Mouse (Mus musculus) ES-E14 (cell line): ENCODE results near the gene Brf1. TPM values are rescaled to one million over a fixed set of nuclear protein-coding genes. Genes with fewer than 3 reads are reported as not detected.

Source experiments
- DNase-seq: peaks from one replicate; pipeline ENCODE4 v3.0.0-alpha.2; 2013; ENCODE audit warnings: low read depth, low spot score
- H3K27ac ChIP-seq: 2 replicates; pipeline ENCODE4 v1.5.1; 2012; ENCODE audit warnings: low read depth, mild to moderate bottlenecking, low read length, moderate library complexity, mixed read lengths; ENCODE audit not compliant: poor library complexity, insufficient read depth, severe bottlenecking
- H3K36me3 ChIP-seq: 2 replicates; pipeline ENCODE4 v1.6.1; 2012; ENCODE audit warnings: mild to moderate bottlenecking, low read length, moderate library complexity, mixed read lengths; ENCODE audit not compliant: control insufficient read depth, poor library complexity, insufficient read depth, severe bottlenecking
- H3K4me1 ChIP-seq, 2 experiments: fragments of 150-350 bp in 1 of 2; sonication (generic) in 1 of 2; 2 replicates each; pipeline ENCODE4 v1.6.1; 2012; ENCODE audit warnings: low read length in 2 of 2, mild to moderate bottlenecking in 1 of 2, mixed read lengths in 1 of 2; ENCODE audit not compliant: control insufficient read depth in 2 of 2, insufficient read depth in 2 of 2, poor library complexity in 1 of 2
- H3K4me3 ChIP-seq, 2 experiments: fragments of 150-350 bp in 1 of 2; sonication (generic) in 1 of 2; 2 replicates each; pipeline ENCODE4 v1.5.1; 2012; ENCODE audit warnings: low read length in 2 of 2, low read depth in 1 of 2, mild to moderate bottlenecking in 1 of 2, mixed read lengths in 1 of 2; ENCODE audit not compliant: insufficient read depth in 1 of 2, poor library complexity in 1 of 2, severe bottlenecking in 1 of 2
- H3K9ac ChIP-seq: 2 replicates; pipeline ENCODE4 v1.6.1; 2012; ENCODE audit warnings: low read depth, mild to moderate bottlenecking, low read length, mixed read lengths; ENCODE audit not compliant: poor library complexity, insufficient read depth, severe bottlenecking
- H3K9me3 ChIP-seq: fragments of 150-350 bp; sonication (generic); 2 replicates; pipeline ENCODE4 v1.6.1; 2012; ENCODE audit warnings: low read depth, mild to moderate bottlenecking, low read length; ENCODE audit not compliant: control insufficient read depth, insufficient read depth
- CHD2 ChIP-seq: IDR thresholded peaks from 2 replicates; pipeline ENCODE4 v1.6.1; 2014; ENCODE audit warnings: mild to moderate bottlenecking, low read depth, low read length, inconsistent platforms
- HCFC1 ChIP-seq: IDR thresholded peaks from 2 replicates; pipeline ENCODE4 v1.6.1; 2012; ENCODE audit warnings: low read length, inconsistent platforms, borderline replicate concordance; ENCODE audit not compliant: insufficient read depth
- MAFK ChIP-seq: IDR thresholded peaks from 2 replicates; pipeline ENCODE4 v1.6.1; 2014; ENCODE audit warnings: mild to moderate bottlenecking, low read depth, low read length, inconsistent platforms; ENCODE audit not compliant: insufficient read depth
- ZC3H11A ChIP-seq: IDR thresholded peaks from 2 replicates; pipeline ENCODE4 v1.6.1; 2012; ENCODE audit warnings: low read depth, mild to moderate bottlenecking, inconsistent platforms, low read length, borderline replicate concordance
- ZNF384 ChIP-seq: IDR thresholded peaks from 2 replicates; pipeline ENCODE4 v1.6.1; 2012; ENCODE audit warnings: low read depth, low read length, inconsistent platforms
- in situ Hi-C, 2 experiments: fragments of 600-800 bp; cut with MboI; formaldehyde crosslinking; loops; one replicate each; pipeline ENCODE4 v1.15.1; 2025; ENCODE audit warnings: low sequenced_read_pairs in 2 of 2, inconsistent platforms in 1 of 2; ENCODE audit not compliant: unreplicated experiment in 2 of 2
- total RNA-seq: library from RNA; depleted of rRNA; stranded (reverse); fragments of 300-350 nt; gene quantifications from 2 replicates; pipeline ENCODE4 v1.2.3, GENCODE M21; 2012; rRNA removed

Brf1 gene
- total RNA-seq, 1 experiment: 56.4 TPM

- in situ Hi-C loops: no loop called here
- Histone ChIP-seq H3K9me3 (no peaks in the 10 kb centered on the region), H3K4me3 (no peak overlapping the region), H3K4me1 (no peaks in the 10 kb centered on the region), H3K9ac (no peak overlapping the region), H3K27ac (no peak overlapping the region), H3K36me3 (peaks cover 30% of the 10 kb centered on the region; the same call in 1 of the 2 replicates)
- no peak for DNase-seq
- TF ChIP-seq MAFK (no peak), ZNF384 (no peak), CHD2 (no peak), ZC3H11A (no peak), HCFC1 (no peak)
Observed at GRCm38 (mm10) chr12:112915587-112915986, 84.9 kb downstream of the Brf1 start.

GRCm38 (mm10) chr12:112914527-112914926, 86.0 kb downstream of the Brf1 start:
- no peak for DNase-seq
- peaks cover 0 to 2% of the 10 kb centered on the region in 2 experiments; a peak in 1 of 4 replicates for H3K4me1 ChIP-seq
- in situ Hi-C loops: no loop called here
- no peak for TF ChIP-seq ZNF384
- no peak for TF ChIP-seq ZC3H11A
- no peak for TF ChIP-seq MAFK
- TF ChIP-seq CHD2: no peak
- TF ChIP-seq HCFC1: no peak
- H3K36me3 ChIP-seq: peaks cover 35% of the 10 kb centered on the region; the same call in 1 of the 2 replicates
- H3K27ac ChIP-seq: no peak overlapping the region
- no peaks in the 10 kb centered on the region for H3K9me3 ChIP-seq
- no peak overlapping the region for H3K9ac ChIP-seq
- no peak overlapping the region for H3K4me3 ChIP-seq

- Histone ChIP-seq H3K4me1 (peaks cover 0 to 2% of the 10 kb centered on the region in 2 experiments; a peak in 1 of 4 replicates), H3K36me3 (peaks cover 41% of the 10 kb centered on the region; the same call in 1 of the 2 replicates), H3K9ac (no peak overlapping the region), H3K9me3 (no peaks in the 10 kb centered on the region), H3K4me3 (no peak overlapping the region), H3K27ac (no peak overlapping the region)
- no peak for DNase-seq
- TF ChIP-seq HCFC1 (no peak), CHD2 (no peak), MAFK (no peak), ZC3H11A (no peak), ZNF384 (no peak)
- in situ Hi-C loops: no loop called here
Observed at GRCm38 (mm10) chr12:112912951-112913745, 87.4 kb downstream of the Brf1 start.

GRCm38 (mm10) chr12:112911701-112912100, 88.8 kb downstream of the Brf1 start:
- Histone ChIP-seq H3K36me3 (peaks cover 41% of the 10 kb centered on the region; the same call in 1 of the 2 replicates), H3K9ac (no peak overlapping the region), H3K27ac (no peak overlapping the region), H3K9me3 (no peaks in the 10 kb centered on the region), H3K4me1 (peaks cover 0 to 2% of the 10 kb centered on the region in 2 experiments; a peak in 1 of 4 replicates), H3K4me3 (no peak overlapping the region)
- TF ChIP-seq ZNF384 (no peak), ZC3H11A (no peak), MAFK (no peak), CHD2 (no peak), HCFC1 (no peak)
- in situ Hi-C loops: no loop called here
- no peak for DNase-seq

Other genes starting within 250 kb of the Brf1 start
- gene Pld4, start 240.0 kb downstream of the Brf1 start, total RNA-seq: 2.4 and 4.7 TPM in 2 replicates
- gene Ahnak2, start 198.0 kb downstream of the Brf1 start, total RNA-seq: 22.8 and 25.2 TPM in 2 replicates
- 3.1 and 5.0 TPM in 2 replicates for gene Clba1, start 191.8 kb downstream of the Brf1 start, total RNA-seq
- gene Cdca4, start 171.3 kb downstream of the Brf1 start, total RNA-seq: 74.8 and 78.2 TPM in 2 replicates
- 0.36 and 0.48 TPM in 2 replicates for gene Gpr132, start 132.5 kb downstream of the Brf1 start, total RNA-seq
- gene Jag2, start 70.9 kb downstream of the Brf1 start, total RNA-seq: 54.1 and 129 TPM in 2 replicates
- 21.9 and 28.1 TPM in 2 replicates for gene Nudt14, start 58.6 kb downstream of the Brf1 start, total RNA-seq
- gene Btbd6, start 24.2 kb downstream of the Brf1 start, total RNA-seq: 13.4 and 15.2 TPM in 2 replicates
- 17.2 and 20.7 TPM in 2 replicates for gene Pacs2, start 13.8 kb upstream of the Brf1 start, total RNA-seq
- gene Tex22, start 73.8 kb upstream of the Brf1 start, total RNA-seq: 0.22 and 0.79 TPM in 2 replicates
- gene Mta1, start 97.6 kb upstream of the Brf1 start, total RNA-seq: 30.3 and 49.7 TPM in 2 replicates
- gene Crip2, start 139.5 kb upstream of the Brf1 start, total RNA-seq: 54.6 and 62.2 TPM in 2 replicates
- gene Crip1, start 145.6 kb upstream of the Brf1 start, total RNA-seq: 173 and 210 TPM in 2 replicates
- 30.3 and 48.0 TPM in 2 replicates for gene Tedc1, start 155.7 kb upstream of the Brf1 start, total RNA-seq
- 12.5 and 20.3 TPM in 2 replicates for gene Tmem121, start 185.2 kb upstream of the Brf1 start, total RNA-seq